Mouse (Mus musculus): ENCODE measurements around the gene Tnfsfm13.
"Not testable (repeated sequence)": the region's sequence is repeated elsewhere in the genome, so short reads cannot be mapped to it uniquely, and the experiment has no call there.

Tnfsfm13 gene

GRCm38 (mm10) chr11:69704613-69705010 lies 8.7 kb upstream of the Tnfsfm13 start:
- no peak for DNase-seq (ENCODE audit: low read depth, low spot score)

GRCm38 (mm10) chr11:69703814-69704612 lies 8.1 kb upstream of the Tnfsfm13 start:
- DNase-seq (ENCODE audit: low read depth, low spot score) = no peak

GRCm38 (mm10) chr11:69703381-69703780 lies 7.5 kb upstream of the Tnfsfm13 start:
- DNase-seq (ENCODE audit: low read depth, low spot score) = not testable (repeated sequence)

GRCm38 (mm10) chr11:69702886-69703285 lies 7.0 kb upstream of the Tnfsfm13 start:
- not testable (repeated sequence) for DNase-seq (ENCODE audit: low read depth, low spot score)

GRCm38 (mm10) chr11:69699595-69699994 lies 3.7 kb upstream of the Tnfsfm13 start:
- no peak for DNase-seq (ENCODE audit: low read depth, low spot score)

GRCm38 (mm10) chr11:69698574-69698973 lies 2.7 kb upstream of the Tnfsfm13 start:
- DNase-seq (ENCODE audit: low read depth, low spot score) = peak; percentile 28

- DNase-seq (ENCODE audit: low read depth, low spot score) = no peak
Measured at GRCm38 (mm10) chr11:69697396-69697795, 1.5 kb upstream of the Tnfsfm13 start.

- DNase-seq (ENCODE audit: low read depth, low spot score) = no peak
Measured at GRCm38 (mm10) chr11:69695046-69695360, 895 bp downstream of the Tnfsfm13 start.

- DNase-seq (ENCODE audit: low read depth, low spot score) = no peak
Measured at GRCm38 (mm10) chr11:69693421-69693965, 2.4 kb downstream of the Tnfsfm13 start.

GRCm38 (mm10) chr11:69692863-69693262 lies 3.0 kb downstream of the Tnfsfm13 start:
- DNase-seq (ENCODE audit: low read depth, low spot score) = no peak

- DNase-seq (ENCODE audit: low read depth, low spot score) = no peak
Measured at GRCm38 (mm10) chr11:69692196-69692811, 3.6 kb downstream of the Tnfsfm13 start.

- no peak for DNase-seq (ENCODE audit: low read depth, low spot score)
Measured at GRCm38 (mm10) chr11:69689891-69690290, 6.0 kb downstream of the Tnfsfm13 start.

GRCm38 (mm10) chr11:69687061-69687460 lies 8.8 kb downstream of the Tnfsfm13 start:
- DNase-seq (ENCODE audit: low read depth, low spot score) = no peak

GRCm38 (mm10) chr11:69686377-69686776 lies 9.5 kb downstream of the Tnfsfm13 start:
- DNase-seq (ENCODE audit: low read depth, low spot score) = no peak

GRCm38 (mm10) chr11:69685526-69686148 lies 10.3 kb downstream of the Tnfsfm13 start, which contains the start of gene Tnfsf13:
TSS of gene Tnfsf13 (minus strand) at chr11:69685784.
- no peak for DNase-seq (ENCODE audit: low read depth, low spot score)

- no peak for DNase-seq (ENCODE audit: low read depth, low spot score)
Measured at GRCm38 (mm10) chr11:69684936-69685335, 11.0 kb downstream of the Tnfsfm13 start.

- DNase-seq (ENCODE audit: low read depth, low spot score) = no peak
Measured at GRCm38 (mm10) chr11:69684128-69684745, 11.7 kb downstream of the Tnfsfm13 start.

- DNase-seq (ENCODE audit: low read depth, low spot score) = no peak
Measured at GRCm38 (mm10) chr11:69683576-69683975, 12.3 kb downstream of the Tnfsfm13 start.

- DNase-seq (ENCODE audit: low read depth, low spot score) = peak; percentile 93
Measured at GRCm38 (mm10) chr11:69682840-69683533, 12.9 kb downstream of the Tnfsfm13 start.

GRCm38 (mm10) chr11:69682209-69682839 lies 13.6 kb downstream of the Tnfsfm13 start:
- no peak for DNase-seq (ENCODE audit: low read depth, low spot score)

All from CD4-positive, CD25-positive, alpha-beta regulatory T cell, adult 2 months (primary cell).